Mouse (Mus musculus): Measurements from ENCODE around the gene Hhat.

DNA sequence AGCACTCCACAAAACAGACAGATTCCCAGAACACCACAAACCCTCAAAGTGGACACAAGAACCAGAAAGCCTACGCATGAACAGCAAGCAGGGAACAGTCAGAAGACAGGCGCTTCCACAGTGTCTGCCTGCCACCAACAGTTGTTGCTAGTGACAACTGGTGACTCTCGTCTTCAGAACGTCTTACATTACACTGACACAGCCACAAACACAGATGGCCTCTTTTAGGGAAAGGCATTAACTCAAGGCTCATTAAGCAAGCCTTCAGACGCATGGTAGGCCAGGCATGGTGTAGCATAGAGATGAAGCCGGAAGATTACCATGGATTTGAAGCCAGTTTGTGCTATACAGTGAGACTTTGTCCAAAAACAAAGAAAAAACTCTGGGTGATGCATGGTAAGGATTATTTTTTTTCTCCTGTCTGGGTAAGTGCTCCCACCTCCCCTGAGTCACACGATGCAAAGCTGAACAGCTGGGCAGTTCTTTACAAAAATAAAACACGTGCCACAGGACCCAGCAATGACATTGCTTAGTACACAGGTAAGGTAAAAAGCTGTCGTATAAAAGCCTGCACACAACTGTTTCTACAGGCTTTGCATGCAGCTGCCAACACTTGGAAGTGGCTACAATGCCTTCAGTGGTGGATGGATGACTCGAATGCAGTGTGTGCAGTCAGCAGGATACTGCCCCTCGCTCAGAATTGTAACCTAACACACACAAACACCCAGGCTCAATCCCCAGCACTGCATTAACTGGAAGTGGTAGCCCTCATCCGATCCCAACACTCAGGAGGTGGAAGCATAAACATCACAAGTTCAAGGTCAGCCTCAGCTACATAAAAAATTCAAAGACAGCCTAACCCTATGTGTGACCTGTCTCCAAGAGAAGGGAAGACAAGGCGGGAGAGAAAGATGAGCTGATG lies 15.1 kb downstream of the Hhat start:
- TF ChIP-seq CTCF (IDR thresholded peaks at IDR 0.05; ENCODE audit: low read depth) (no peak), EP300 (optimal IDR thresholded peaks at IDR 0.05) (no peak)

Data from stomach, postnatal 0 days (tissue).